Mouse (Mus musculus): ENCODE data around the gene Prss34. TPM values are rescaled to one million over a fixed set of nuclear protein-coding genes. Genes with fewer than 3 reads are reported as not detected.

Gene Prss34
- 0.58 TPM in 1 of 2 replicates, not detected in the other for total RNA-seq (2017)

GRCm38 (mm10) chr17:25298094-25298493 is at the start of gene Prss34:
Gene Prss34 (plus strand): TSS chr17:25298394.
- ATAC-seq (ENCODE audit: extremely low read depth, insufficient number of reproducible peaks, low FRiP score, poor library complexity, severe bottlenecking): no peak

- no peak for ATAC-seq (ENCODE audit: extremely low read depth, insufficient number of reproducible peaks, low FRiP score, poor library complexity, severe bottlenecking)
These were observed 47.9 kb upstream of the Prss34 start for GRCm38 (mm10) chr17:25250181-25250835.

GRCm38 (mm10) chr17:25252643-25253042 is 45.6 kb upstream of the Prss34 start:
- ATAC-seq (ENCODE audit: extremely low read depth, insufficient number of reproducible peaks, low FRiP score, poor library complexity, severe bottlenecking): no peak

GRCm38 (mm10) chr17:25253760-25254159 is 44.4 kb upstream of the Prss34 start:
- ATAC-seq (ENCODE audit: extremely low read depth, insufficient number of reproducible peaks, low FRiP score, poor library complexity, severe bottlenecking): no peak

- no peak for ATAC-seq (ENCODE audit: extremely low read depth, insufficient number of reproducible peaks, low FRiP score, poor library complexity, severe bottlenecking)
These were observed 43.1 kb upstream of the Prss34 start for GRCm38 (mm10) chr17:25255110-25255509.

- no peak for ATAC-seq (ENCODE audit: extremely low read depth, insufficient number of reproducible peaks, low FRiP score, poor library complexity, severe bottlenecking)
These were observed 41.9 kb upstream of the Prss34 start, which contains the start of gene Baiap3 for GRCm38 (mm10) chr17:25256140-25256754. Gene Baiap3 (minus strand): TSS chr17:25256364.

- no peak for ATAC-seq (ENCODE audit: extremely low read depth, insufficient number of reproducible peaks, low FRiP score, poor library complexity, severe bottlenecking)
These were observed 40.4 kb upstream of the Prss34 start for GRCm38 (mm10) chr17:25257804-25258261.

- ATAC-seq (ENCODE audit: extremely low read depth, insufficient number of reproducible peaks, low FRiP score, poor library complexity, severe bottlenecking): no peak
These were observed 33.7 kb upstream of the Prss34 start for GRCm38 (mm10) chr17:25264453-25264852.

- no peak for ATAC-seq (ENCODE audit: extremely low read depth, insufficient number of reproducible peaks, low FRiP score, poor library complexity, severe bottlenecking)
These were observed 27.3 kb upstream of the Prss34 start for GRCm38 (mm10) chr17:25270795-25271335.

GRCm38 (mm10) chr17:25272326-25272725 is 25.9 kb upstream of the Prss34 start:
- no peak for ATAC-seq (ENCODE audit: extremely low read depth, insufficient number of reproducible peaks, low FRiP score, poor library complexity, severe bottlenecking)

GRCm38 (mm10) chr17:25272951-25273705 is 25.1 kb upstream of the Prss34 start:
- peak; percentile 54 for ATAC-seq (ENCODE audit: extremely low read depth, insufficient number of reproducible peaks, low FRiP score, poor library complexity, severe bottlenecking)

- ATAC-seq (ENCODE audit: extremely low read depth, insufficient number of reproducible peaks, low FRiP score, poor library complexity, severe bottlenecking): peak; percentile 77
These were observed 24.3 kb upstream of the Prss34 start for GRCm38 (mm10) chr17:25273706-25274501.

- no peak for ATAC-seq (ENCODE audit: extremely low read depth, insufficient number of reproducible peaks, low FRiP score, poor library complexity, severe bottlenecking)
These were observed 23.4 kb upstream of the Prss34 start, which contains the start of gene Ube2i for GRCm38 (mm10) chr17:25274571-25275346. Gene Ube2i (minus strand): TSS chr17:25274622.

- no peak for ATAC-seq (ENCODE audit: extremely low read depth, insufficient number of reproducible peaks, low FRiP score, poor library complexity, severe bottlenecking)
These were observed 22.4 kb upstream of the Prss34 start for GRCm38 (mm10) chr17:25275833-25276232.

GRCm38 (mm10) chr17:25282133-25282532 is 16.1 kb upstream of the Prss34 start:
- ATAC-seq (ENCODE audit: extremely low read depth, insufficient number of reproducible peaks, low FRiP score, poor library complexity, severe bottlenecking): 0 out of 2 replicates have a peak, but pooled peaks have one; percentile 33

GRCm38 (mm10) chr17:25285033-25285432 is 13.2 kb upstream of the Prss34 start:
- ATAC-seq (ENCODE audit: extremely low read depth, insufficient number of reproducible peaks, low FRiP score, poor library complexity, severe bottlenecking): peak; percentile 86; the same call in 1 of the 2 replicates

GRCm38 (mm10) chr17:25288842-25289241 is 9.4 kb upstream of the Prss34 start:
- peak; percentile 58; the same call in 1 of the 2 replicates for ATAC-seq (ENCODE audit: extremely low read depth, insufficient number of reproducible peaks, low FRiP score, poor library complexity, severe bottlenecking)

- no peak for ATAC-seq (ENCODE audit: extremely low read depth, insufficient number of reproducible peaks, low FRiP score, poor library complexity, severe bottlenecking)
These were observed 7.8 kb upstream of the Prss34 start for GRCm38 (mm10) chr17:25290411-25290810.

Measured in neutrophil, adult 5-6 weeks (primary cell).